Comparison of ENCODE assay signal across 8 mouse cellular contexts in genomic region chr17:5139553-5139952, GRCm38 (mm10).
DNase-seq lines count a peak whose midpoint lies in the region; ATAC-seq and TF ChIP-seq lines count a peak whose summit lies in the region.
"Had no signal": no experiment of that assay in that cellular context is flagged by ENCODE, and none has a peak within 500 bp of the region (broad histone marks: within the 10 kb centered on the region; RNA-seq: fewer than 3 reads in every experiment).

No protein-coding gene starts in this region.

- no peak overlapping the region for H3K9ac ChIP-seq in lung, postnatal 0 days (replicated peaks; ENCODE audit: low read depth)
- H3K9ac ChIP-seq in forebrain, embryonic 11.5 days (ENCODE audit: low read length) = no peak overlapping the region
- H3K9ac ChIP-seq: heart, embryonic 12.5 days had no signal

- ATAC-seq in lung, postnatal 0 days = no peak
- ATAC-seq in forebrain, embryonic 11.5 days (replicated peaks; ENCODE audit: low FRiP score) = no peak
- ATAC-seq in granulocyte monocyte progenitor cell, adult 5-6 weeks (replicated peaks; ENCODE audit: poor library complexity, severe bottlenecking) = no peak

- WGBS in lung, postnatal 0 days = 25% methylated on average over 8 of the region's 8 CpGs
- WGBS in forebrain, embryonic 11.5 days = 81% methylated on average over 8 of the region's 8 CpGs
- WGBS in limb, embryonic 10.5 days = 62% methylated on average over 8 of the region's 8 CpGs
- WGBS in olfactory bulb, adult 2 months = 18% methylated on average over 8 of the region's 8 CpGs

- no peak overlapping the region; the same call in 1 of the 2 replicates for H3K4me2 ChIP-seq in lung, postnatal 0 days (replicated peaks; ENCODE audit: low read depth, low read length)
- no peak overlapping the region for H3K4me2 ChIP-seq in forebrain, embryonic 11.5 days (ENCODE audit: low read depth, low read length, severe bottlenecking)
- H3K4me2 ChIP-seq: heart, embryonic 12.5 days had no signal

- no peak for TF ChIP-seq CTCF in lung, postnatal 0 days (IDR thresholded peaks at IDR 0.05)
- no peak for TF ChIP-seq CTCF in olfactory bulb, adult 2 months (IDR thresholded peaks at IDR 0.05; ENCODE audit: insufficient read depth, low read depth, low read length)

- H3K27me3 ChIP-seq in lung, postnatal 0 days (replicated peaks; ENCODE audit: insufficient read depth, low read length) = no peaks in the 10 kb centered on the region
- H3K27me3 ChIP-seq in forebrain, embryonic 11.5 days (ENCODE audit: control insufficient read depth, insufficient read depth, low read length) = no peaks in the 10 kb centered on the region
- H3K27me3 ChIP-seq in limb, embryonic 10.5 days (ENCODE audit: low read depth, poor library complexity, severe bottlenecking) = no peaks in the 10 kb centered on the region
- H3K27me3 ChIP-seq: heart, embryonic 12.5 days had no signal

- H3K4me1 ChIP-seq in lung, postnatal 0 days (ENCODE audit: insufficient read depth, low read depth, low read length) = peaks cover 16% of the 10 kb centered on the region; the same call in 1 of the 2 replicates
- peaks cover 9% of the 10 kb centered on the region for H3K4me1 ChIP-seq in forebrain, embryonic 11.5 days (replicated peaks; ENCODE audit: control insufficient read depth, insufficient read depth, low read length)
- peaks cover 33% of the 10 kb centered on the region for H3K4me1 ChIP-seq in limb, embryonic 10.5 days
- H3K4me1 ChIP-seq in olfactory bulb, adult 2 months (ENCODE audit: control insufficient read depth, insufficient read depth, low read length) = peaks cover 35% of the 10 kb centered on the region

- H3K36me3 ChIP-seq in lung, postnatal 0 days (ENCODE audit: insufficient read depth, low read length) = no peaks in the 10 kb centered on the region
- no peaks in the 10 kb centered on the region for H3K36me3 ChIP-seq in forebrain, embryonic 11.5 days (ENCODE audit: control insufficient read depth, insufficient read depth, low read length)
- 0 out of 2 replicates have a peak, but pooled peaks cover 2% of the 10 kb centered on the region for H3K36me3 ChIP-seq in limb, embryonic 10.5 days
- H3K36me3 ChIP-seq: heart, embryonic 12.5 days had no signal

- no peaks in the 10 kb centered on the region for H3K9me3 ChIP-seq in lung, postnatal 0 days (ENCODE audit: low read length)
- no peaks in the 10 kb centered on the region for H3K9me3 ChIP-seq in forebrain, embryonic 11.5 days (ENCODE audit: control insufficient read depth, low read length)
- no peaks in the 10 kb centered on the region for H3K9me3 ChIP-seq in limb, embryonic 10.5 days (replicated peaks)
- H3K9me3 ChIP-seq: heart, embryonic 12.5 days had no signal

- no peak for TF ChIP-seq POLR2A in olfactory bulb, adult 2 months (IDR thresholded peaks at IDR 0.05; ENCODE audit: insufficient read depth, low read depth, low read length)

- no peak overlapping the region for H3K4me3 ChIP-seq in lung, postnatal 0 days (ENCODE audit: low read depth, low read length)
- H3K4me3 ChIP-seq in forebrain, embryonic 11.5 days (ENCODE audit: low read depth, low read length) = no peak overlapping the region
- H3K4me3 ChIP-seq in limb, embryonic 10.5 days = 0 out of 2 replicates have a peak overlapping the region, but pooled peaks have one; percentile 2
- no peak overlapping the region for H3K4me3 ChIP-seq in olfactory bulb, adult 2 months (ENCODE audit: insufficient read depth, low read depth, low read length)
- H3K4me3 ChIP-seq: heart, embryonic 12.5 days had no signal

- no peak overlapping the region for H3K27ac ChIP-seq in lung, postnatal 0 days (ENCODE audit: low read length)
- H3K27ac ChIP-seq in forebrain, embryonic 11.5 days (ENCODE audit: low read depth, low read length) = peak overlapping the region; percentile 8; the same call in 1 of the 2 replicates
- no peak overlapping the region for H3K27ac ChIP-seq in limb, embryonic 10.5 days
- peak overlapping the region; percentile 69 for H3K27ac ChIP-seq in olfactory bulb, adult 2 months (ENCODE audit: insufficient read depth, low read depth, low read length)

- no peak for TF ChIP-seq EP300 in lung, postnatal 0 days (IDR thresholded peaks at IDR 0.05)

- DNase-seq in lung, postnatal 0 days (ENCODE audit: low spot score) = peak; percentile 54
- DNase-seq in lung, postnatal 10 days = no peak
- no peak for DNase-seq in forebrain, embryonic 11.5 days (ENCODE audit: low spot score)
- DNase-seq in limb, embryonic 10.5 days (ENCODE audit: low spot score) = no peak
- DNase-seq in thymus, postnatal 14 days = no peak

Comparison
In these comparisons a context has a peak if more than half of its experiments do, and no peak if none do; other contexts are left out.
1. H3K27ac ChIP-seq: peak in forebrain, embryonic 11.5 days (single experiment) and olfactory bulb, adult 2 months (single experiment); none in lung, postnatal 0 days (single experiment) and limb, embryonic 10.5 days (single experiment).